Mouse (Mus musculus) midbrain, postnatal 0 days (tissue): Measurements from ENCODE around the gene Lacc1. TPM values are rescaled to one million over a fixed set of nuclear protein-coding genes. Genes with fewer than 3 reads are reported as not detected.

Experiments
- ATAC-seq: fragments of 200-750 bp; cut with Nextera tagmentation; 2 replicates; pipeline ENCODE4 v1.8.0; 2017; ENCODE audit warnings: moderate number of reproducible peaks, mild to moderate bottlenecking, moderate TSS enrichment, moderate library complexity; ENCODE audit not compliant: low FRiP score
- DNase-seq: peaks from one replicate; pipeline ENCODE4 v3.0.0-alpha.2; 2015; ENCODE audit warnings: low spot score
- H3K27ac ChIP-seq: fragments of 300-500 bp; sonication (generic); 2 replicates; pipeline ENCODE4 v1.5.1; 2014; ENCODE audit warnings: low read depth, mild to moderate bottlenecking, low read length, mixed read lengths
- H3K27me3 ChIP-seq: fragments of 300-500 bp; sonication (generic); 2 replicates; pipeline ENCODE4 v1.6.1; 2014; ENCODE audit warnings: low read length, control low read depth, mixed read lengths; ENCODE audit not compliant: insufficient read depth
- H3K36me3 ChIP-seq: fragments of 300-500 bp; sonication (generic); 2 replicates; pipeline ENCODE4 v1.6.1; 2014; ENCODE audit warnings: low read length, control low read depth, mixed read lengths; ENCODE audit not compliant: insufficient read depth
- H3K4me1 ChIP-seq: fragments of 300-500 bp; sonication (generic); 2 replicates; pipeline ENCODE4 v1.6.1; 2014; ENCODE audit warnings: mild to moderate bottlenecking, control low read depth, antibody characterized with exemption, low read length, mixed read lengths; ENCODE audit not compliant: insufficient read depth
- H3K4me2 ChIP-seq: fragments of 300-500 bp; sonication (generic); 2 replicates; pipeline ENCODE4 v1.6.1; 2014; ENCODE audit warnings: low read depth, mild to moderate bottlenecking, low read length, mixed read lengths; ENCODE audit not compliant: poor library complexity, severe bottlenecking
- H3K4me3 ChIP-seq: fragments of 300-500 bp; sonication (generic); 2 replicates; pipeline ENCODE4 v1.5.1; 2014; ENCODE audit warnings: low read depth, mild to moderate bottlenecking, low read length, moderate library complexity
- H3K9ac ChIP-seq: fragments of 300-500 bp; sonication (generic); replicated peaks from 2 replicates; pipeline ENCODE4 v1.6.1; 2014; ENCODE audit warnings: mild to moderate bottlenecking, low read length, moderate library complexity, mixed read lengths; ENCODE audit not compliant: poor library complexity, severe bottlenecking
- H3K9me3 ChIP-seq: fragments of 300-500 bp; sonication (generic); 2 replicates; pipeline ENCODE4 v1.6.1; 2016; ENCODE audit warnings: low read length, control low read depth
- CTCF ChIP-seq: IDR thresholded peaks from 2 replicates; pipeline ENCODE4 v1.5.1; 2016; ENCODE audit warnings: antibody characterized with exemption, mild to moderate bottlenecking
- WGBS: fragments of 180-500 bp; shearing (Covaris S2); extraction: QIAGEN DNeasy Blood & Tissue Kit; methylation state at CpG from one replicate; pipeline ENCODE4 v1.1.7; 2014; 5-methylcytosine and 5-hydroxymethylcytosine counted together
- polyA plus RNA-seq: library from polyadenylated mRNA; unstranded; fragments of >200 nt; fragmentation: Nextera tagmentation; extraction: Ambion mirVana; gene quantifications from 2 replicates; pipeline ENCODE4 v1.2.1, GENCODE M21; 2015
- total RNA-seq: library from RNA; depleted of rRNA; stranded (reverse); fragments of >200 nt; gene quantifications from 2 replicates; pipeline ENCODE4 v1.2.3, GENCODE M21; 2014; rRNA removed

Lacc1 gene
- total RNA-seq (1.5 and 5.3 TPM in 2 replicates), polyA plus RNA-seq (1.3 and 2.2 TPM in 2 replicates)

GRCm38 (mm10) chr14:77036226-77037046 lies at the start of gene Lacc1, which contains the start of gene Ccdc122:
Lacc1 (minus strand) TSS chr14:77036904.
Ccdc122 (plus strand) TSS chr14:77036772.
- Histone ChIP-seq H3K9me3 (no peaks in the 10 kb centered on the region), H3K36me3 (no peaks in the 10 kb centered on the region), H3K4me1 (no peaks in the 10 kb centered on the region), H3K27ac (no peak within 1 kb of the TSS), H3K4me2 (peak within 1 kb of the TSS; percentile 83), H3K4me3 (peak within 1 kb of the TSS; percentile 45), H3K27me3 (no peaks in the 10 kb centered on the region), H3K9ac (peak within 1 kb of the TSS; percentile 55)
- ATAC-seq (no peak), DNase-seq (peak; percentile 25)
- peak; percentile 59 for TF ChIP-seq CTCF
- WGBS: under 1% methylated on average over 70 of the region's 86 CpGs

- no peak for TF ChIP-seq CTCF
- Histone ChIP-seq H3K27me3 (no peaks in the 10 kb centered on the region), H3K27ac (no peak overlapping the region), H3K4me3 (no peak overlapping the region), H3K9ac (no peak overlapping the region), H3K36me3 (no peaks in the 10 kb centered on the region), H3K9me3 (no peaks in the 10 kb centered on the region), H3K4me2 (no peak overlapping the region), H3K4me1 (no peaks in the 10 kb centered on the region)
- DNase-seq: no peak
- ATAC-seq: no peak
- WGBS: 94% methylated on average over 5 of the region's 5 CpGs
Observed at GRCm38 (mm10) chr14:77081248-77081647, 44.5 kb upstream of the Lacc1 start.

GRCm38 (mm10) chr14:77069361-77069760 lies 32.7 kb upstream of the Lacc1 start:
- H3K9me3 ChIP-seq: no peaks in the 10 kb centered on the region
- no peak for TF ChIP-seq CTCF
- no peaks in the 10 kb centered on the region for H3K36me3 ChIP-seq
- ATAC-seq: no peak
- H3K27me3 ChIP-seq: no peaks in the 10 kb centered on the region
- no peak overlapping the region for H3K4me3 ChIP-seq
- H3K9ac ChIP-seq: no peak overlapping the region
- H3K27ac ChIP-seq: no peak overlapping the region
- 93% methylated on average over 1 of the region's 1 CpGs for WGBS
- H3K4me2 ChIP-seq: no peak overlapping the region
- no peak for DNase-seq
- no peaks in the 10 kb centered on the region for H3K4me1 ChIP-seq

GRCm38 (mm10) chr14:77053288-77053687 lies 16.6 kb upstream of the Lacc1 start:
- Histone ChIP-seq H3K36me3 (no peaks in the 10 kb centered on the region), H3K4me3 (no peak overlapping the region), H3K4me2 (no peak overlapping the region), H3K4me1 (no peaks in the 10 kb centered on the region), H3K27ac (no peak overlapping the region), H3K9me3 (no peaks in the 10 kb centered on the region), H3K9ac (no peak overlapping the region), H3K27me3 (no peaks in the 10 kb centered on the region)
- peak; percentile 55 for TF ChIP-seq CTCF
- ATAC-seq (no peak), DNase-seq (no peak)

GRCm38 (mm10) chr14:77037832-77038425 lies 1.2 kb upstream of the Lacc1 start:
- no peak overlapping the region for H3K27ac ChIP-seq
- no peak overlapping the region for H3K9ac ChIP-seq
- DNase-seq (no peak), ATAC-seq (no peak)
- TF ChIP-seq CTCF: no peak
- H3K9me3 ChIP-seq: no peaks in the 10 kb centered on the region
- no peak overlapping the region for H3K4me3 ChIP-seq
- no peaks in the 10 kb centered on the region for H3K27me3 ChIP-seq
- H3K4me2 ChIP-seq: no peak overlapping the region
- 58% methylated on average over 8 of the region's 8 CpGs for WGBS
- no peaks in the 10 kb centered on the region for H3K36me3 ChIP-seq
- H3K4me1 ChIP-seq: no peaks in the 10 kb centered on the region

- no peak overlapping the region for H3K27ac ChIP-seq
- no peaks in the 10 kb centered on the region for H3K9me3 ChIP-seq
- H3K4me1 ChIP-seq: no peaks in the 10 kb centered on the region
- no peak for DNase-seq
- H3K4me2 ChIP-seq: no peak overlapping the region
- no peak overlapping the region for H3K4me3 ChIP-seq
- no peaks in the 10 kb centered on the region for H3K27me3 ChIP-seq
- 85% methylated on average over 5 of the region's 5 CpGs for WGBS
- H3K36me3 ChIP-seq: no peaks in the 10 kb centered on the region
- TF ChIP-seq CTCF: no peak
- no peak overlapping the region for H3K9ac ChIP-seq
- no peak for ATAC-seq
Observed at GRCm38 (mm10) chr14:77037330-77037729, 626 bp upstream of the Lacc1 start.
